Mouse (Mus musculus): ENCODE measurements around the gene Zfp239.
"Not testable (repeated sequence)": the region's sequence is repeated elsewhere in the genome, so short reads cannot be mapped to it uniquely, and the experiment has no call there.

Zfp239 gene

DNA sequence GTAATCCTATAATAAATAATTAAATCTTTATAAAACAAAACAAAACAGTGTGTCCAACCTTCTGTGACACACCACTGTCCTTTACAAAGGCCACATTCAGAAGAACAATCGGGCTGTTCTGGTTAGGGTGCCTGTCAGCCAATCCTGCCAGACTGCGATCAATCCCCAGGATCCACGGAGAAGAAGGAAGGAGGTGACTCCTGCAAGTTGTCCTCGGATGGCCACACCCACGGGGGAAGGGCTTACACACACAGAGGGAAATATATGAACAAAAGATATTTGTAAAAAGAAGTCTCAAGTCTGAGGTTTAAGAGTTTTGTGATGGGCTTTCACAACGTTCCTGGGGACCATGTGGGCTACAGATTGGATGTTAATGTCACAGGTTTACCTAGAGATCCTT is at the start of gene Zfp239:
Gene Zfp239 (plus strand): TSS at position 253 of the 400 bp plus-strand sequence.
- DNase-seq (ENCODE audit: low spot score in 2 of 2) = no peak

DNA sequence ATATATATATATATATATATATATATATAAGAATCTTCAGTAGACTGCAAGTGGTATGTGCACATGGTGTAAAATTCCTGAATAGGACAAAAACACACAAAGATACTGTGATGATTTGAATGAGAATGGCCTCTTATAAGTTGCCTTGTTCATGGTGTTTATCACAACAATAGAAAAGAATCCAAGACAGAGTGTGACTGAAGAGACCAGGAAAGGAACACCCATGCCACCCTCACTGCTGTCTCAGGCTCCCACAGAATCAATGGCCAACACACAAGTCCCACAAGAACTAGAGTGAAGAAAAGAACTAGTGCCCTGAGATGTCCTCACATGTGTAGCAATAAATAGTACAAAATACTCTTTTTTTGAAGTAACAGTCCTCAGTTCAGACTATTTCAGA is 47.2 kb upstream of the Zfp239 start:
- no peak for DNase-seq (ENCODE audit: low spot score in 2 of 2)

DNA sequence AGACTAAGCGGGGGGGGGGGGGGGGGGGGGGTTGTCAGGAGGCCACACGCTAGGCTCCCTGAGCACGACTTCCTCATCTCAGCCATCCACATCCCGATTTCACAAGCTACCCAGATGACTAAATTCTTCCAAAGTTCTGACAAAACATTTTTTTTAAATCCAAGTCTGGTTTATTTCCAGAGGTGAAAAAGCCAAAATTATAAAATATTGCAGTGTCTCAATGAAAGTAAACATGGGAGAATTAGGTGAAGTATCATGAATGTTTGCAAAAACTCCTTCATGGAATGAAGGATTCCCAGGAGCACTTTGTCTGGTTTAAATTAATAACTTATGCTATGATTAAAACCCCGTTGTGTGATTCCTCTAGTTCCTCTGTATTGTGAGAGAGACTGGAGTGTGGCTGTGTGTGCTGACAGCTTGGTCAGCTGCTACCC is 44.8 kb upstream of the Zfp239 start:
- no peak for DNase-seq (ENCODE audit: low spot score in 2 of 2)

DNA sequence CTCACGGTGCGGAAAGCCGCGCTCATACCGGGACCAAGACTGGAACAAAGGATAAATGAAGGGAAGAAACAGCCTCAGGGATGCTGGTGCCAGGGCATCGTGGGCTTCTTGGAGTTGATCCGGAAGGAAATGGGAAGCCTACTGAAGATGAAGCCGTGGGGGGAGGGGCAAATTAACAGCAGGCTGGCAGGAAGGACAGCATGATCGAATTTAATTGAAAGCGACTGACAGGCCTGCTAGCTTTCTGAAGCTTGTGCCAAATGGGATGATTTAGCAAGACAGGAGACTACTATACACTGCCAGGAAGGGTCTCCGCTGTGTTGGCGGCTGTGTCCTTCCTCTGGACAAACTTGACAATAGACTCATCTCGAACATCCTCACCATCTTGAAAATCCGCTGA is 41.6 kb upstream of the Zfp239 start:
- no peak for DNase-seq (ENCODE audit: low spot score in 2 of 2)

DNA sequence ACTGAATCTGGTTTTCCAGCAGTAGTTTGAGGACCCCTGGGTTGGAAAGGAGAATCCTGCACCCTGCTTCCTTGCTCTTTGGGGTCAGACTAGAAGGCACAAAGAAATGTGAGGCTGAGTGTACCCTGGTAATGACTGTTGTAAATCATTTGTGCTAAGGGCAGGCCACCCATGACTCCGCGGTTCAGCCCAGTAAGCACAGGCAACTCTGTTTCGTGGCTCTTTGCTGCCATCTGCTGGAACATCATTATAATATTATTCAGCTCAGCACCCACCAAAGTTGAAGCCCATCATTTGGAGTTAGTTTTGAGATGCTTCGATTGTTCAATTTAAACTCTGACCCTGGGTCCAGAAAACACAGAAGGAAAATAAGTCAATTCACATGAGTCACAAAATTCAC is 36.5 kb upstream of the Zfp239 start:
- DNase-seq (ENCODE audit: low spot score in 2 of 2) = peak; percentile 52 to 80

DNA sequence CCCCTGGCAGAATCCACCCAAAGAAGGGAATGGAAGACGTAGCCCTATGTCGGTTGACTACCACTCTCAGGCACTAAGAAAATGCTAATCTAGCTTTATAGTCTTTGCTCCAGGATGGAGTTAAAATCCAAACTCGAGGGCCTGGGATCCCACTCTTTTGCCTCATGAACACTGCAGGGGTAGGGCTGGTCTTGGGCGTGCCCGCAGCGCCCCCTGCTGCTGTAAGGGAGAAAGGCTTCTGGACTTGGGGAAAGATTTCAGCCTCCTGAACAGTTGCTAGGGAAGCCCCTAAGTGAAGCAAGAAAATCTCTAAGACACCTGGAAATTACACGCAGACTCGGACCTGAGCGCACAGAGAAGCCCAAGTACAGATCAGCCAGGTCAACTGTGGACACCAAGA is 33.6 kb upstream of the Zfp239 start:
- peak; percentile 59 to 78 for DNase-seq (ENCODE audit: low spot score in 2 of 2)

DNA sequence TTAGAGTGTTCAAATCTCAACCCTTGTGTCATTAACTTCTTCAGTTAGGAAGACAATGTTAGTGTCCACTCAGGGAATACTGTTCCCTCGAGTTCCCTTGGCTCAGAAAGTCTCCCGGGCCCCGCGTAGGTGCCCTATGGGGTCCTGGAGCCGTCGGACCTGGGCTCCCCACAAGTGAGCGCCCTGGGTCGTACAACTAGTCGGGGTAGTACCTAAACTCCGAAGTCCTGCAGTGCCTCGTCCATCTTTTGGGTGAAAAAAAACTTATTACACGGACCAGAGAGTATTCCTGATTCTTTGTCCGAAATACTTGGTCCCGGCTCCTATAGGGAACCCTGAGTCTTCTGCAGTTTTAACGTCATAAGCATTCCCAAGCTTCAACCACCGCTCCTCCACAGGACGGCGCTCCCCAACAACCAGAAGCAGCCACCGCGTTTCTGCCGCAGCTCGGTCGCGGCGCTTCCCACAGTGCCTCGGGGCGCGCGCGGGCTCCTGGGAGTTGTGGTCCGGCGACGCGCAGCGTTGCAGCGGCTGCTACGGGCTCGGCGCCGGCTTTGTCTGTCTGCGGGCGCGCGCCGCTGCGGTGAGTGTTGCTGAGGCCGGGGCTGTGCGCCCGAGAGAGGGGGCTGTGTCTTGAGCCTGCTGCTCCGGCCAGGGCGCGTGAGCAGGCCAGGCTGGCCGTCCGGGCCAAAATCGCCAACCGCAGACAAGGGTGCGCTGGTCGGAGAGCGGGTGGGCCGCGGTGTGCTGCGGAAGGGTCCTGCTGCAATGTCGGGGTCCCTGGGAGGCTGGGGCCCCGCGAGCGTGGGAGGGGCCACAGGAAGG is 21.0 kb upstream of the Zfp239 start, which contains the start of gene Zfp637:
Gene Zfp637 (plus strand): TSS at position 495 of the 825 bp plus-strand sequence.
- peak; percentile 97 for DNase-seq (ENCODE audit: low spot score in 2 of 2)

DNA sequence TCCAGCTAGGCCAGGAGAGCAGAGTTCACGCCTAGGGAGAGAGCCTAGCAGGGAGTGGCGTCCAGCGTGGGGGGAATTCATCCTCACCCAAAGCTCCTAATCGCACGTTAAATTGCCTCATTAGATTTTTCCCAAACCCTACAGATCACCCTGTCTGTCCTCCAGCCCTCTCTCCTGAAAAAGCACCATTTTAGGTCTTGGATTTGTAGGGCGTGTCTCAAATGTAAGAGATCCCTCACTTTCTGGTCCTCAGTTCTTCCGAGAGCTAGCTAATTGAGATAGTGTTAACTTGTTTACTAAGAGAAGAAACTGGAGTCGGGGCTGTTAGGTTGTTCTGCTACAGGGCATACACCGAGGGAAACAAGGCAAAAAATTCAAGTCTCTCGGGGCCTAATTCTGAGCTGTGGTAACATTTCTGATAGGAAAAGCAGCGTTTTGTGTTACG is 20.4 kb upstream of the Zfp239 start:
- DNase-seq (ENCODE audit: low spot score in 2 of 2) = no peak

DNA sequence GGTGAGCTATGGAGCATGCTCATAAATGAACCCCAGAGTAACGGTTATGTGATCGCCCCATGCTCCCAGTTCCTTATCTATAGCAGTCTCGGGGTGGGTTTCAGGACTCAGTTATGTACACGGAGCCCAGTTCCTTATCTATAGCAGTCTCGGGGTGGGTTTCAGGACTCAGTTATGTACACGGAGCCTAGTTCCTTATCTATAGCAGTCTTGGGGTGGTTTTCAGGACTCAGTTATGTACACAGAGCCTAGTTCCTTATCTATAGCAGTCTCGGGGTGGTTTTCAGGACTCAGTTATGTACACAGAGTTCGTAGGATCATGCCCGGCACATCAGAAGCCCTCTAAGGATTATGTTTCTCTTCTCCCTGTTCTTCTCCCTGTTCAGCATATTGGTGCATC is 17.3 kb upstream of the Zfp239 start:
- no peak for DNase-seq (ENCODE audit: low spot score in 2 of 2)

DNA sequence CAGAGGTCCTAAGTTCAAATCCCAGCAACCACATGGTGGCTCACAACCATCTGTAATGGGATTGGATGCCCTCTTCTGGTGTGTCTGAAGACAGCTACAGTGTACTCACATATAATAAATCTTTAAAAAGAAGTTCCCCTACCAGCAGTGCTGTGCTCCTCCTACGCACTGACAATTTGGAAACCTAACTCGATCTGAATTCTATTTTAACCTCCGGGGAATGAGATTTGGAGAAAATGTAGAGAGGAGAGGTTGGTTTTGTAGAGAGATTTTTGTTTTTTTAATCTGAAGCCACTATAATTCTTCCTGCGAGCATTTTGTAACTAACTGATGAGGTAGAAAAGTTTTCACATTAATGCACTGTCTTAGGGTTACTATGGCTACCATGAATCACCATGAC is 15.2 kb upstream of the Zfp239 start:
- not testable (repeated sequence) for DNase-seq (ENCODE audit: low spot score in 2 of 2)

DNA sequence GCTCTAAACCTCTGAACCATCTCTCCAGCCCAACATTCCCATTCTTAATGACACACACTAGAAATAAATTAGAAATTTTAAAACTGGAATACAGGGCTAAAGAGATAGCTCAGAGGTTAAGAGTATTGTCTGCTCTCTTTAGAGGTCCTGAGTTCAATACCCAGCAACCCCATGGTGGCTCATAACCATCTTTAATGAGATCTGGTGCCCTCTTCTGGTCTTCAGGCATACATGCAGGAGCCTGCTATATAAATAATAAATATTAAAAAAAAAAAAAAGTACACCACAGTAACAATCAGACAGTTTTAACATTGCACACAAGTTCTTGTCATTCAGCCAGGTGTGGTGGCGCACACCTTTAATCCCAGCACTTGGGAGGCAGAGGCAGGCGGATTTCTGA is 14.1 kb upstream of the Zfp239 start:
- DNase-seq (ENCODE audit: low spot score in 2 of 2) = no peak

DNA sequence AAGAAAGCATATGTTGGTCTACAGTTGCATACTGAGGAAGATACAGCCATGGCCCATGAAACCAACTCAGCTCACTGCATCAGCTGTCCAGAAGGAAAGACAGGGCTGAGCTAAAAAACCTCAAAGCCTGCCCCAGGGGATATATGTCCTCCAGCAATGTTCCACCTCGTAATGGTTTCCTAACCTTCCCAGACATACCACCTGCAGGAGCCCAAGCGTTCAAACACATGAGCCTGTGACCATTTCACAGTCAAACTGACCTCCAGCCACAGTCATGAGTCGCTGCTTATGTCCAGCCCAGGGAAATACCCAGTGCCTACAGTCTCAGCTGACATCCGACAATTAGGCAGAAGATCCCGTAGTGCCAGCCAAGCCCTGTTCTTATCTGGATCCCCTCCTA is 13.3 kb upstream of the Zfp239 start:
- DNase-seq (ENCODE audit: low spot score in 2 of 2) = no peak

DNA sequence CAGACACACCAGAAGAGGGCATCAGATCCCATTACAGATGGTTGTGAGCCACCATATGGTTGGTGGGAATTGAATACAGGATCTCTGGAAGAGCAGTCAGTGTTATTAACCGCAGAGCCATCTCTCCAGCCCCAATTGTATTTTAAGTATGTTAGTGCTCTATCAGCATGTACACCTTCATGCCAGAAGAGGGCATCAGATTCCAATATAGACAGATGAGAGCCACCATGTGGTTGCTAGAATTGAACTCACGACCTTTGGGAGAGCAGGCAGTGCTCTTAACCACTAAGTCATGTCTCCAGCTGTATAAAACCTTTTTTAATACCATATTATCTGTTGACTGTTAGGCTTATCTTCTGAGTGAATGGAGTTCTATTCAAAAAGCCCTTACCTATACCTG is 10.2 kb upstream of the Zfp239 start:
- DNase-seq (ENCODE audit: low spot score in 2 of 2) = no peak

DNA sequence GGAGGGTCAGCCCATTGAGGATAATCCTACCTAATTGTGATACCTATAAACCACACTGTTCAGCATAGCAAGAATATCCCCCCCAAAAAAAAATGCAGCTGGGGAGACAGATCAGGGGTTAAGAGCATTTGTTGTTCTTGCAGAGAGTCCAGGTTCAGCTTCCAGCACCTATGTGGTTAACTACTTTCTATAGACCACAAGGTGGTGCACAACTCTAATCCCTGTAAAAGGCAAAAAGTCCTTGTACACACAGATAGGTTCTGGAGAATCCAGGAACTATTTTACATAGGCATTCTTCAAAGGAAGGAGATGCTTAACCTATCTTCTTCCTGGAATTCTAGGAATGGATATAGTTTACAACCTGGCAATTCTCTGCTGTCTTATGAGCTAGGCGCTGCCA is 3.9 kb upstream of the Zfp239 start:
- DNase-seq (ENCODE audit: low spot score in 2 of 2) = no peak

DNA sequence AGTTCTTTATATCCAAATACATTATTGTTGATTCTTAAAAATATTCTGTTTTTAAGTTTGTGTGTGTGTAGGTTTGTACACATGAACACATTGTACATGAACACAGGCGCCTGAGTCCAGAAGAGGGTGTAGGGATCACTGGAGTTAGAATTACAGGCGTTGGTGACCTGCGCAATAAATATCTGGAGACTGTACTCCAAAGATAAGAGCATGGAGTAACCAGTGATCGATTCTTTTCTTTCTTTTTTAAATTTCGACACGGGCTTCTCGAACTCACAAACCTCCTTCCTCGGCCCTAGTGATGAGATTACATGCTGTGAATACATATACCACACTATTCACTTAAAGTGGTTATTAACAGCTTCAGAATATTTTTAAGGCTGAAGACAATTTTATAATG is 565 bp downstream of the Zfp239 start:
- no peak for DNase-seq (ENCODE audit: low spot score in 2 of 2)

DNA sequence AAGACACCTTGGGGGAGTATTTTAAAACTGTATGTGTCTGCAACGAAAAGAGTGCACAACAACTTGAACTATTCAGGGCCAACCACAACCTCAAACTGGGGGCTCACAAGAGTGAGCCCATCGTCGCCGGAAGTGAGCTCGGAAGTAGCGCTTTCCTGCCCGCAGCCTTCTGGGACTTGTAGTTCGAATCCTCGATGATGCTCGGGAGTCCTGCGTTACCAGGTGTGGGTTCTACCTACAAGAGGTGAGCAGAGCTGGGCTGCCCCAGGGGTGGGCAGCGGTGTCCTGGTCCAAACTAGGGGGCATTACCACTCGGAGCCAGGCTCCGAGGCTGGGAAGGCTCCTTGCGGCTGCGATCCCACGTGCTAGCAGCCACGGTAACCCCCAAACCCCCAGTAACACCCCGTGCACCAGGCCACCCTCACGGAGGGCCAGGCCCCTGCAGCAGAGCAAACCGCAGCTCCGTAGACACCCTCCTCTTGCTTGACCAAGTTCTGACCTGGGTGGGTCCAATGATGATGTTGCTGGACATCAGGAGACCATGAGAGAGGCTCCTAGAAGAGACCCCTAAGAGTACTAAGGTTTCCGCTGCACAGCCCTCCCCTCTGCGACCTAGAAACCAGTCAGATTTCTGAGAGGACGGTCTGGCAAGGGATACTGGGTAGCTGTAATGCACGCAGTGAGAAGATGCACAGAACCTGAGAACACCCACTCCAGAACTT is 1.2 kb downstream of the Zfp239 start:
- DNase-seq (ENCODE audit: low spot score in 2 of 2) = peak; percentile 86 to 87

DNA sequence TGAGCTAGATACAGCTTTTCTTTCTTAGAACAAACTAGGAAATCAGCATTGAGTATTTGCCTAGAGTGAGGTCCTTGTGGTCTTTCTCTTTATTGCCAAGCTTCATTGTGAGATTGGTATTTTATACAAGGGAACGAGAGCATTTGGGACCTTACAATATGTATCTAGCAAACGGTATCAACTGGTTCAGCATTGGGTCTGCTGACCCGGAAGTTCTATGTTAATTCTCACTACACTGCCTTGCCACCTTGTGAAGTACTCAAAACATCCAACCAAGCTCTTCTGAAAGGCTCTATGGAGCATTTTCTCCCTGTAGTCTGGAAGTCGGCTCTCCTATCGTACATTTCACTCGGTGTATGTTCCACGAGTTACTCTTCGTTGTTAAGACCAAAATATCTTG is 1.9 kb downstream of the Zfp239 start:
- DNase-seq (ENCODE audit: low spot score in 2 of 2) = no peak

DNA sequence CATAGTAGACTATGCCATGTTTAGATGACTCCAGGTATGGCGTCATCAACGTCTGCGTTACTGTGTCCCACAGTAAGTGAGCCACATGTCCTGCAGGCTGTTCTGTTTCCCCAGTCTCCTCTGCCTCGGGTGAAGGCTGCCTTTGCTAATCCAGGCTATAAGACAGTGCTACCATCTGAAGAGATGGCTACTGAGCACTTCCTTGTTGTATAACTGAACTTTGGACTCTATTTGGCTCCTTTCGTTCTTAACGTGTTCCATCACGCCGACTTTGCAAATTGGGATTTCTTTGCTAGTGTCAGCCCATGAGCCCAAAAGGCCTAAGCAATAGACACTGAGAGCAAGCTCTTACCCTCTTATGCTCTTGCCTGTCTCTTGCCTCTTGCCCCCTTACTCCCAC is 6.3 kb downstream of the Zfp239 start:
- DNase-seq (ENCODE audit: low spot score in 2 of 2) = no peak

DNA sequence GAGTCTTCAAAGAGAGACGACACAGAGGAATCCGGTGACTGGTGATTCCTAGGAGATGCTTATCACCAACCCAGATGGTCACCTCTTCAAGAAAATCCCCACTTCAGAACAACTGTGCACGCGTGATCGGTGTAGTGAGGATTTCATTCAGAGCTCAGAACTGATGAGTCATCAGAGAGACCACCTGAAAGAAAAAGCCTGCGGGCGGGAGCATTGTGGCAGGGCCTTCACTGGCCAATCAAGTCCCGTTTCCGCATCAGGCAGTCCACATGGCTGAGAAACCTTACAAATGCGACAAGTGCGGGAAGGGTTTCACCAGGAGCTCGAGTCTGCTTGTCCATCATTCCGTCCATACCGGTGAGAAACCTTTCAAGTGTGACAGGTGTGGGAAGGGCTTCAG is 9.1 kb downstream of the Zfp239 start:
- no peak for DNase-seq (ENCODE audit: low spot score in 2 of 2)

DNA sequence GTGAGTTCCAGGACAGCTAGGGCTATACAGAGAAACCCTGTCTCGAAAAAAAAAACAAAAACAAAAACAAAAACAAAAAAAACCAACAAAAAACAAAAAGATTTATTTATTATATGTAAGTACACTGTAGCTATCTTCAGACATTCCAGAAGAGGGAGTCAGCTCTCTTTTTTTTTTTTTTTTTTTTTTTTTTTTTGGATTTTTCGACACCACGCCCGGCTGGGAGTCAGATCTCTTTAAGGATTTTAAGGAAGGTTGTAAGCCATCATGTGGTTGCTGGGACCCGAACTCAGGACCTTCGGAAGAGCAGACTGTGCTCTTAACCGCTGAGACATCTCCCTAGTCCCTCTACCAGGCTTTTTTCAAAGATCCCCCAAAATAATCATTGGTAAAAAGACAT is 11.6 kb downstream of the Zfp239 start:
- not testable (repeated sequence) for DNase-seq (ENCODE audit: low spot score in 2 of 2)

DNA sequence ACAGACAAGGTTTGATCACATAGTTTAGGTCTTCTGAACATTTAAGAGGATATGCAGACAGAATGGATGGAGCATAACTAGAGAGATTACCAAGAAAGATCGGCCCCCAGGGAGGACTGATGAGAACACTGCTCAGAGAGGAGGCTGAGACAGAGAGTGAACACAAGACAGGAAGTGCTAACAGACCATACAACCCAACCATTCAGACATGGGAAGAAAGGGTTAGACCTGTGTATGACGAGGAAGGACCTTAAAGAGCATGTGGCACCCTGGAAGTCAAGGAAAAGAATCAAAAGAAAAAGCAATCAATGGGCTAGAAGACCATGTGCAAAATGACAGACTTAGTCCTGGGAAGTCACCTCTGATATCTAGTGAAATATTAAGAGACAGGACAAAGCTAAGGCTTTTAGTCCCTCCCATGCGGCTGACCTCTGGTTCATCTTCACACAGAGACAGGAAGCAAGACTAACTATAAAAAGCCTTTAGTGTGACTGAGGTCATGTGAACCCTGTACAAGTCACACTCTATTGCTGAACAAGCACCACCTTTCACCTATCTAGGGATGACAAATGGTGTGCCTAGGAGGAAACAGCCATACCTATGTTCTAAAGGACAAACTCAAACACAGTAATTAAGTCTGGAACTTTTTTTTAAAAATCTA is 12.9 kb downstream of the Zfp239 start:
- DNase-seq (ENCODE audit: low spot score in 2 of 2) = no peak

DNA sequence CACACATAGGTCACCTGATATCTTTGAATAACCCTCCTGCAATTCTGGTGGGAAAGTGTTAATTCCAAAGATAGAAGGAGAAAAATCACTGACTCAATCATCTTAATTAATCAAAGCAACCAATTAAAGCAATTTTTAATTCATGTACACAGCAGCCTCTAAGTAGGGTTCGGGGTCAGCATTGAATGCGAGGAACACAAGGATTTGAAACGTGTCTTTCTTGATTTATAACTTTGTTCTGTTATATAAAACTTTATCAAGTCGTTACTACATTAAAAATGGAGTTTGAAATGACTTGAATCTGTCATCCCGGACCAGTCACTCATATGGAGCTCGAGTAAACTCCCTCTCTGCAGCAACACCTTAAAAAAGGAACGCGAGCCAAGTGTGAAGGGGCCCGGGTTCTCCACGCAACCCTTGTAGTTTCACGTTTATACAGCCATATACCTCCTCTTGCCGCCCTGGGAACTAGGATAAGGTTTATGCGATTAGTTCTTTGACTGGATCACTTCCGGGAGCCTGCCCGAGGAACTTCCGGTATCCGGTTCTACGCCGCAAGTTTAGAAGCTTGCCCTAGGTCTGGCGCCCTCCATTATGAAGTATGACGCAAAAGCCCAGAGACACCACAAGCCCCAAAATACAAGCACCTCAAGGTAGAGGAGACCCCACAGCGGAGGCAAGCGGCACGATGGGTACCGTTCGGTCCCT is 17.0 kb downstream of the Zfp239 start:
- peak; percentile 93 to 96 for DNase-seq (ENCODE audit: low spot score in 2 of 2)
